Mouse (Mus musculus): ENCODE results near the gene Tjp1.

- TF ChIP-seq CTCF (IDR thresholded peaks at IDR 0.05; ENCODE audit: extremely low read depth, insufficient read depth, insufficient read length, insufficient replicate concordance) (no peak), POLR2A (IDR thresholded peaks at IDR 0.05; ENCODE audit: low read depth, low read length) (no peak)
Measured at GRCm38 (mm10) chr7:65523116-65523515, 4.5 kb downstream of the Tjp1 start.
